Mouse (Mus musculus) myocyte (in vitro differentiated cells): ENCODE measurements around the gene Wdfy3. TPM values are rescaled to one million over a fixed set of nuclear protein-coding genes. Genes with fewer than 3 reads are reported as not detected.

ENCODE experiments used
- H3K27me3 ChIP-seq: one replicate; pipeline ENCODE4 v1.6.1; 2011; ENCODE audit not compliant: control insufficient read depth, insufficient read depth, insufficient read length
- H3K36me3 ChIP-seq: one replicate; pipeline ENCODE4 v1.6.1; 2011; ENCODE audit not compliant: control insufficient read depth, insufficient read depth
- H3K4me2 ChIP-seq: one replicate; pipeline ENCODE4 v1.6.1; 2011; ENCODE audit warnings: low read depth, control low read depth
- H3K4me3 ChIP-seq: one replicate; pipeline ENCODE4 v1.5.1; 2011; ENCODE audit warnings: mild to moderate bottlenecking, control low read depth, moderate library complexity
- H3K79me2 ChIP-seq: one replicate; pipeline ENCODE4 v1.6.1; 2011; ENCODE audit not compliant: control insufficient read depth, insufficient read depth
- H3ac ChIP-seq: one replicate; pipeline ENCODE4 v1.6.1; 2011; ENCODE audit not compliant: control insufficient read depth, insufficient read length
- CEBPB ChIP-seq: IDR thresholded peaks from 2 replicates; pipeline ENCODE4 v1.6.1; 2011; ENCODE audit warnings: mild to moderate bottlenecking, moderate library complexity; ENCODE audit not compliant: poor library complexity, insufficient read depth, severe bottlenecking
- E2F4 ChIP-seq: IDR thresholded peaks from one replicate; pipeline ENCODE4 v1.6.1; 2011; ENCODE audit warnings: mild to moderate bottlenecking, control low read depth, moderate library complexity; ENCODE audit not compliant: insufficient read depth
- MAX ChIP-seq: IDR thresholded peaks from one replicate; pipeline ENCODE4 v1.6.1; 2011; ENCODE audit warnings: low read depth, mild to moderate bottlenecking, control low read depth
- MYOD1 ChIP-seq, 3 experiments: IDR thresholded peaks; one replicate each; pipeline ENCODE4 v1.6.1; 2011; ENCODE audit warnings: control low read depth in 2 of 3, low read depth in 2 of 3, mild to moderate bottlenecking in 2 of 3, moderate library complexity in 1 of 3; ENCODE audit not compliant: insufficient read length in 2 of 3, control insufficient read depth in 1 of 3
- MYOG ChIP-seq, 3 experiments: IDR thresholded peaks; one replicate each; pipeline ENCODE4 v1.6.1; 2011; ENCODE audit warnings: control low read depth in 2 of 3, low read depth in 2 of 3, mild to moderate bottlenecking in 2 of 3; ENCODE audit not compliant: insufficient read length in 2 of 3, control insufficient read depth in 1 of 3, insufficient read depth in 1 of 3
- POLR2A ChIP-seq: IDR thresholded peaks from one replicate; pipeline ENCODE4 v1.6.1; 2011; ENCODE audit warnings: low read depth, mild to moderate bottlenecking, control low read depth, moderate library complexity; ENCODE audit not compliant: insufficient read length
- POLR2AphosphoS2 ChIP-seq: IDR thresholded peaks from one replicate; pipeline ENCODE4 v1.6.1; 2011; ENCODE audit warnings: low read depth, control low read depth; ENCODE audit not compliant: insufficient read length
- REST ChIP-seq: IDR thresholded peaks from one replicate; pipeline ENCODE4 v1.6.1; 2011; ENCODE audit warnings: mild to moderate bottlenecking, control low read depth, moderate library complexity; ENCODE audit not compliant: insufficient read depth, insufficient read length
- SRF ChIP-seq: IDR thresholded peaks from one replicate; pipeline ENCODE4 v1.6.1; 2011; ENCODE audit warnings: low read depth; ENCODE audit not compliant: control insufficient read depth, insufficient read length
- TCF12 ChIP-seq: IDR thresholded peaks from one replicate; pipeline ENCODE4 v1.6.1; 2011; ENCODE audit warnings: mild to moderate bottlenecking, control low read depth; ENCODE audit not compliant: poor library complexity, insufficient read depth, severe bottlenecking
- TCF3 ChIP-seq: IDR thresholded peaks from one replicate; pipeline ENCODE4 v1.6.1; 2011; ENCODE audit warnings: low read depth, control low read depth; ENCODE audit not compliant: insufficient read length
- USF1 ChIP-seq: IDR thresholded peaks from one replicate; pipeline ENCODE4 v1.6.1; 2011; ENCODE audit warnings: low read depth, mild to moderate bottlenecking, control low read depth, moderate library complexity
- polyA plus RNA-seq: library from polyadenylated mRNA; unstranded; fragments of >200 nt; fragmentation: generic; extraction: Trizol; gene quantifications from one replicate; pipeline ENCODE4 v1.2.1, GENCODE M21; 2012; ENCODE audit warnings: missing spikeins

The Wdfy3 gene
- polyA plus RNA-seq, 1 experiment = 9.5 TPM

- TF ChIP-seq MYOG (IDR thresholded peaks at IDR 0.05; ENCODE audit: control insufficient read depth in 1 of 3, insufficient read depth in 1 of 3, insufficient read length in 2 of 3, low read depth in 2 of 3) (no peak), TCF3 (no peak), TCF12 (no peak)
Observed at GRCm38 (mm10) chr5:102074086-102074485, 4.4 kb upstream of the Wdfy3 start.

DNA sequence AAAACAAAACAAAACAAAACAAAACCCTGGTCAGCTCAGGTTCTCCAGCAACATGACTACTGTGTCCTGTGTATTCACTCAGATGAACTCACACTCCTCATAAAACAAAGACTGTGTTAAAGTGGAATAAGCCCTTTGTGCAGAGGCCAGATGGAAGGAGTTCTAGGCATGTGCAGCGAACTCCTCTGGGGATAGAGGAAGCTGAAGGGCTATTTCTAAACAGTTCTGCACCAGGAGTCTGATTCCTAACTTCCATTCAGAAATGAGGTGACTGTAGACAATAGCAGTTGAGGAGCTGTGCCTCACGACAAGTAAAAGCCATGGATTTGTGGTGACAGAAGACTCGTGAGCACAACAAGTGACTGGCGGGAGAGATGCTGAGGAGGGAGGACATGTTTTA, 2.3 kb upstream of the Wdfy3 start:
- peaks cover 20% of the 10 kb centered on the region for H3K79me2 ChIP-seq

More at GRCm38 (mm10) chr5:102074086-102074485, 4.4 kb upstream of the Wdfy3 start:
- Histone ChIP-seq H3ac (no peak overlapping the region), H3K79me2 (no peaks in the 10 kb centered on the region), H3K4me3 (no peak overlapping the region), H3K36me3 (no peaks in the 10 kb centered on the region), H3K27me3 (peaks cover 11% of the 10 kb centered on the region), H3K4me2 (no peak overlapping the region)

DNA sequence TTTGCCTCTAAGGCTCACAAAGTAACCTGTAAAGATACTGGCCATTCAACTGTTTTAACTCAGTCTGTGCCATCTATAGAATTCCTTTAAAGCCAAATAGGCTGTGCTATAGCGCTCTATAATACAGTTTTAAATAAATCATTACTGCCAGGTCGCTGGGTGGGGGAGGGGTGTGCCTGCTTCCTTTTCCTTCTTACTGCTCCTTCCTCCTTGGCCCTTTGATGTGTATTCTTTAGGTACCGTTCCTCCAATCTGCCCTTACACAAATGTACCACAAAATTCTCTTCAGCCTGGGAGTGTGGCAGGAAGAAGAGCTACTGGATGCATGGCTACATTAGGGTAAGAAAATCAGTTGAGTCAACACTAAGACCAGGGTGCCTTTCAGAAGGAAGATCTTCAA, 1.5 kb upstream of the Wdfy3 start:
- TF ChIP-seq USF1 = no peak
- TF ChIP-seq TCF3 = no peak
- TF ChIP-seq TCF12 = no peak
- TF ChIP-seq MYOG (IDR thresholded peaks at IDR 0.05; ENCODE audit: control insufficient read depth in 1 of 3, insufficient read depth in 1 of 3, insufficient read length in 2 of 3, low read depth in 2 of 3) = no peak
- TF ChIP-seq REST = no peak
- H3ac ChIP-seq = no peak overlapping the region
- no peaks in the 10 kb centered on the region for H3K36me3 ChIP-seq
- no peak overlapping the region for H3K4me3 ChIP-seq
- no peaks in the 10 kb centered on the region for H3K27me3 ChIP-seq
- H3K4me2 ChIP-seq = no peak overlapping the region
- H3K79me2 ChIP-seq = peaks cover 28% of the 10 kb centered on the region

More for the DNA sequence above, 2.3 kb upstream of the Wdfy3 start:
- Histone ChIP-seq H3K4me2 (no peak overlapping the region), H3K27me3 (peaks cover 4% of the 10 kb centered on the region), H3ac (no peak overlapping the region), H3K4me3 (no peak overlapping the region), H3K36me3 (no peaks in the 10 kb centered on the region)
- TF ChIP-seq REST (no peak), TCF12 (no peak), POLR2AphosphoS2 (no peak), TCF3 (no peak), POLR2A (no peak), USF1 (no peak), MYOG (IDR thresholded peaks at IDR 0.05; ENCODE audit: control insufficient read depth in 1 of 3, insufficient read depth in 1 of 3, insufficient read length in 2 of 3, low read depth in 2 of 3) (no peak), E2F4 (no peak), SRF (no peak), CEBPB (no peak), MAX (no peak), MYOD1 (IDR thresholded peaks at IDR 0.05; ENCODE audit: control insufficient read depth in 1 of 3, insufficient read length in 2 of 3, low read depth in 2 of 3) (no peak)

DNA sequence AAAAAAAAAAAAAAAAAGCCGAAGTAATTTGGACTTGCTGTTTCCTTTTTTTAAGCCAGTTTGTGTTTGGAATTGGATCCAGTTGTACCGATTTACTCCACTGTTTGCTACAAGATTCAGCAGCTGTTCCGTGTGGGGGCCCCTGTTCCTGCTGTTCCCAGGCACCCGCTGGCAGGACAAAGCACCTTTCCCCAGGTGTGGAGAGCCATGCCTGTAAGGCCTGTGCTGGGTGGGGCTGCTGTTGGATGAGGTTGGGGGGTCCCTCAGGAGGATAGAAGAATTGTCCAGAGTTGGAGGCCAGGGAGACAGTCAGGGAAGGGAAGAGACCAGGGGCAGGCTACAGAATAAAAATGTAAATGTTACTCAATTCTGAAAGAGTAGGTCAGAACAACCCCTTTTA, 1.1 kb upstream of the Wdfy3 start:
- Histone ChIP-seq H3K4me3 (peak overlapping the region; percentile 30), H3K36me3 (no peaks in the 10 kb centered on the region), H3ac (no peak overlapping the region), H3K27me3 (no peaks in the 10 kb centered on the region), H3K4me2 (peak overlapping the region; percentile 75), H3K79me2 (peaks cover 33% of the 10 kb centered on the region)
- TF ChIP-seq MYOG (IDR thresholded peaks at IDR 0.05; ENCODE audit: control insufficient read depth in 1 of 3, insufficient read depth in 1 of 3, insufficient read length in 2 of 3, low read depth in 2 of 3) (no peak), TCF12 (no peak), REST (no peak), SRF (no peak), TCF3 (no peak), POLR2A (no peak), USF1 (no peak), MYOD1 (IDR thresholded peaks at IDR 0.05; ENCODE audit: control insufficient read depth in 1 of 3, insufficient read length in 2 of 3, low read depth in 2 of 3) (no peak), POLR2AphosphoS2 (no peak), CEBPB (no peak), MAX (no peak), E2F4 (no peak)

- TF ChIP-seq E2F4 = no peak
- TF ChIP-seq MAX = no peak
- TF ChIP-seq MYOD1 (IDR thresholded peaks at IDR 0.05; ENCODE audit: control insufficient read depth in 1 of 3, insufficient read length in 2 of 3, low read depth in 2 of 3) = no peak
- no peak for TF ChIP-seq POLR2A
- no peak for TF ChIP-seq TCF3
- no peak for TF ChIP-seq USF1
- no peak for TF ChIP-seq CEBPB
- no peak for TF ChIP-seq MYOG (IDR thresholded peaks at IDR 0.05; ENCODE audit: control insufficient read depth in 1 of 3, insufficient read depth in 1 of 3, insufficient read length in 2 of 3, low read depth in 2 of 3)
- TF ChIP-seq POLR2AphosphoS2 = no peak
- no peak for TF ChIP-seq TCF12
- TF ChIP-seq REST = no peak
- no peak for TF ChIP-seq SRF
- Histone ChIP-seq H3K36me3 (no peaks in the 10 kb centered on the region), H3K4me3 (peak overlapping the region; percentile 30), H3K4me2 (peak overlapping the region; percentile 75), H3K79me2 (peaks cover 37% of the 10 kb centered on the region), H3ac (peak overlapping the region; percentile 99), H3K27me3 (no peaks in the 10 kb centered on the region)
Observed at GRCm38 (mm10) chr5:102070414-102070768, 670 bp upstream of the Wdfy3 start.
